Mouse (Mus musculus) liver, adult 2 months (tissue): ENCODE measurements at regions not wholly inside any gene's neighbourhood (a gene's known extent, or its start where the extent isn't known, plus 50 kb on each side); places are given as distances from the start of the nearest gene placed in this dataset.

Experiments used
- DNase-seq: peaks from one replicate; pipeline ENCODE4 v3.0.0-alpha.2; 2011; ENCODE audit warnings: low read depth, low spot score; ENCODE audit errors: extremely low read depth
- H3K27ac ChIP-seq: fragments of 200-500 bp; replicated peaks from 2 replicates; pipeline ENCODE4 v1.5.1; 2012; ENCODE audit warnings: low read depth, mild to moderate bottlenecking, control low read depth, inconsistent platforms, low read length; ENCODE audit not compliant: insufficient read depth
- H3K27me3 ChIP-seq: fragments of 200-500 bp; 2 replicates; pipeline ENCODE4 v1.6.1; 2012; ENCODE audit warnings: mild to moderate bottlenecking, moderate library complexity, low read length, inconsistent platforms; ENCODE audit not compliant: control insufficient read depth, insufficient read depth
- H3K36me3 ChIP-seq: fragments of 200-500 bp; 2 replicates; pipeline ENCODE4 v1.6.1; 2012; ENCODE audit warnings: low read length, inconsistent platforms; ENCODE audit not compliant: control insufficient read depth, insufficient read depth
- H3K4me1 ChIP-seq: fragments of 200-500 bp; 2 replicates; pipeline ENCODE4 v1.6.1; 2011; ENCODE audit warnings: low read length; ENCODE audit not compliant: control insufficient read depth, insufficient read depth
- H3K4me3 ChIP-seq: fragments of 200-500 bp; 2 replicates; pipeline ENCODE4 v1.5.1; 2011; ENCODE audit warnings: low read depth, mild to moderate bottlenecking, control low read depth, low read length, moderate library complexity; ENCODE audit not compliant: insufficient read depth
- H3K79me2 ChIP-seq: fragments of 200-500 bp; 2 replicates; pipeline ENCODE4 v1.6.1; 2012; ENCODE audit warnings: inconsistent platforms, mild to moderate bottlenecking, low read length, moderate library complexity; ENCODE audit not compliant: control insufficient read depth, insufficient read depth
- H3K9ac ChIP-seq: fragments of 200-500 bp; 2 replicates; pipeline ENCODE4 v1.6.1; 2012; ENCODE audit warnings: low read depth, mild to moderate bottlenecking, control low read depth, inconsistent platforms, low read length
- CTCF ChIP-seq: fragments of 200-500 bp; IDR thresholded peaks from 2 replicates; pipeline ENCODE4 v1.5.1; 2011; ENCODE audit warnings: low read depth, low read length, control low read depth
- POLR2A ChIP-seq: fragments of 200-500 bp; IDR thresholded peaks from 2 replicates; pipeline ENCODE4 v1.6.1; 2011; ENCODE audit warnings: low read length, control low read depth; ENCODE audit not compliant: insufficient read depth; ENCODE audit errors: extremely low read depth
- WGBS: fragments of 180-500 bp; shearing (Covaris S2); methylation state at CpG from one replicate; pipeline ENCODE4 v1.1.7; 2018; 5-methylcytosine and 5-hydroxymethylcytosine counted together

DNA sequence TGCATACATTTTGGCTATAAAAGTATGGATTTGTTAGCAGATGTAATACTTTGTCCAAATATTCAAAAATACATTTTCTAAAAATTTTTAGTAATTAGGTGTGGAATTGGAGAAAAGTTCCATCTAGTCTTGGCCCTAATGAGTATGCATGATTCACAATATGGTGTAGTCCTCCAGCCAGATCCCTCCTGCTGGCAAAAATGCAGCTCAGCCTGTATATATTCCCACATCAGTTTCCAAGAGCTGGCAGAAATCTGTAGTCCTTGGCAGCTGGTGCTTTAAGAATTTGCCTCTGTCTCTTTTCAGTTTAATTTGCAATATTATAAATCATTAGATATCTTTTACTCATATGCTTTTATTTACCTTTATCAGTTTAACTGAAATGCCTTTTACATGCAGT, 1358.3 kb downstream of the Lrfn5 start:
- DNase-seq = no peak
- TF ChIP-seq POLR2A = no peak
- TF ChIP-seq CTCF = no peak
- H3K79me2 ChIP-seq = no peaks in the 10 kb centered on the region
- H3K36me3 ChIP-seq = no peaks in the 10 kb centered on the region
- H3K4me1 ChIP-seq = no peaks in the 10 kb centered on the region
- no peak overlapping the region for H3K27ac ChIP-seq
- H3K27me3 ChIP-seq = no peaks in the 10 kb centered on the region
- H3K4me3 ChIP-seq = no peak overlapping the region
- H3K9ac ChIP-seq = no peak overlapping the region

DNA sequence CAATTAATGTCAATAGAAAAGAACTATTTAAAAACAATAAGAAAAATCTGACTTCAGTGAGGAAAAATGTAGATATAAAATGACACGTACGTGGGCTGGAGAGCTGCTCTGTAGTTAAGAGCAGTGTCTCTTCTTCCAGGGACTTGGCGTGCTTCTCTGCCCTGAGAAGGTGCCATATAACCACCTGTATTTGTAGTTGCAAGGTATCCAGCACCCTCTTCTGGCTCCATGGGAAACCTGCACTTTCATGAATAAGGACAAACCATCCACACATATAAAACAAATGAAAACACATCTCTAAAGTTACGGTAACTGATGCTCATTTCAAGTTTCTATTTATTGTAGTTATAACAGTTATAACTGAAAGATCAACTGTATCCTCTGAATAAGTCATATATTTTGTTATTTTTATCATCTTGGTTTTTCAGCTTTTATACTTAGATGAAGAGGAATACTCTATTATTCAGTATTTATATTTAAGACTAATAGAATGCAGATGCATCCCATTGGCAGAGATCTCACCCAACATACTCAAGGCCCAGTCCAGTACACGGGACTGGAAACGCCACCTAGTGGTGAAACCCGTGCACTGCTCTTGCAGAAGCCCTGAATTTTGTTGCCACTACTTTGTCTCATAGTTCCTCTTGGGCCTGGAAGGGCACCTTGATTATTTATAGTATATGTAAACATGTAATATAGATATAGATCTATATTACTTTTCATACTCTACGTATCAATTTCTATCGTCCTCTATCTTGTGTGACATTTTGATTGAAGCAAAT, 1370.1 kb downstream of the Lrfn5 start:
- no peaks in the 10 kb centered on the region for H3K4me1 ChIP-seq
- H3K36me3 ChIP-seq = no peaks in the 10 kb centered on the region
- peak; percentile 34 for DNase-seq
- H3K4me3 ChIP-seq = no peak overlapping the region
- TF ChIP-seq POLR2A = no peak
- peak; percentile 72 for TF ChIP-seq CTCF
- no peaks in the 10 kb centered on the region for H3K27me3 ChIP-seq
- no peak overlapping the region for H3K27ac ChIP-seq
- no peaks in the 10 kb centered on the region for H3K79me2 ChIP-seq
- no peak overlapping the region for H3K9ac ChIP-seq
- WGBS = 67% methylated on average over 9 of the region's 9 CpGs
